Mouse (Mus musculus): ENCODE results near the gene Hspbp1. TPM values are rescaled to one million over a fixed set of nuclear protein-coding genes. Genes with fewer than 3 reads are reported as not detected.

Gene Hspbp1
- polyA plus RNA-seq, 1 experiment from 2014 or later = 87.7 TPM

Other genes with a start within 250 kb of the Hspbp1 start
- gene Rdh13, start 239.4 kb downstream of the Hspbp1 start, polyA plus RNA-seq (2015; fragmentation: Nextera tagmentation; extraction: Ambion mirVana) = 24.4 and 25.3 TPM in 2 replicates
- 13.6 and 17.6 TPM in 2 replicates for gene Eps8l1, start 224.4 kb downstream of the Hspbp1 start, polyA plus RNA-seq (2015; fragmentation: Nextera tagmentation; extraction: Ambion mirVana)
- gene Ppp1r12c, start 183.4 kb downstream of the Hspbp1 start, polyA plus RNA-seq (2015; fragmentation: Nextera tagmentation; extraction: Ambion mirVana) = 52.5 and 57.2 TPM in 2 replicates
- gene Tnnt1, start 168.7 kb downstream of the Hspbp1 start, polyA plus RNA-seq (2015; fragmentation: Nextera tagmentation; extraction: Ambion mirVana) = 290 and 382 TPM in 2 replicates
- 5.1 and 5.9 TPM in 2 replicates for gene Tnni3, start 160.8 kb downstream of the Hspbp1 start, polyA plus RNA-seq (2015; fragmentation: Nextera tagmentation; extraction: Ambion mirVana)
- gene Dnaaf3, start 152.6 kb downstream of the Hspbp1 start, polyA plus RNA-seq (2015; fragmentation: Nextera tagmentation; extraction: Ambion mirVana) = 4.4 and 7.8 TPM in 2 replicates
- gene Syt5, start 137.5 kb downstream of the Hspbp1 start, polyA plus RNA-seq (2015; fragmentation: Nextera tagmentation; extraction: Ambion mirVana) = 9.1 and 10.7 TPM in 2 replicates
- not detected in 2 replicates for gene Ptprh, start 81.0 kb downstream of the Hspbp1 start, polyA plus RNA-seq (2015; fragmentation: Nextera tagmentation; extraction: Ambion mirVana)
- gene Tmem86b, start 53.6 kb downstream of the Hspbp1 start, polyA plus RNA-seq (2015; fragmentation: Nextera tagmentation; extraction: Ambion mirVana) = 1.0 and 1.3 TPM in 2 replicates
- gene Ppp6r1, start 26.0 kb downstream of the Hspbp1 start, polyA plus RNA-seq (2015; fragmentation: Nextera tagmentation; extraction: Ambion mirVana) = 9.8 and 10.3 TPM in 2 replicates
- 1.5 and 2.1 TPM in 2 replicates for gene Brsk1, start 5.5 kb upstream of the Hspbp1 start, polyA plus RNA-seq (2015; fragmentation: Nextera tagmentation; extraction: Ambion mirVana)
- gene Tmem150b, start 40.2 kb upstream of the Hspbp1 start, polyA plus RNA-seq (2015; fragmentation: Nextera tagmentation; extraction: Ambion mirVana) = 0.13 and 0.20 TPM in 2 replicates
- gene Kmt5c, start 55.0 kb upstream of the Hspbp1 start, polyA plus RNA-seq (2015; fragmentation: Nextera tagmentation; extraction: Ambion mirVana) = 57.9 and 58.2 TPM in 2 replicates
- gene Cox6b2, start 68.0 kb upstream of the Hspbp1 start, polyA plus RNA-seq (2015; fragmentation: Nextera tagmentation; extraction: Ambion mirVana) = 49.9 and 64.2 TPM in 2 replicates
- gene Fam71e2, start 86.2 kb upstream of the Hspbp1 start, polyA plus RNA-seq (2015; fragmentation: Nextera tagmentation; extraction: Ambion mirVana) = not detected in 2 replicates
- gene Il11, start 97.8 kb upstream of the Hspbp1 start, polyA plus RNA-seq (2015; fragmentation: Nextera tagmentation; extraction: Ambion mirVana) = 0.36 and 0.37 TPM in 2 replicates
- gene Tmem190, start 97.9 kb upstream of the Hspbp1 start, polyA plus RNA-seq (2015; fragmentation: Nextera tagmentation; extraction: Ambion mirVana) = 0.75 and 1.1 TPM in 2 replicates
- 11.4 and 11.8 TPM in 2 replicates for gene Tmem238, start 104.6 kb upstream of the Hspbp1 start, polyA plus RNA-seq (2015; fragmentation: Nextera tagmentation; extraction: Ambion mirVana)
- 397 and 411 TPM in 2 replicates for gene Rpl28, start 107.8 kb upstream of the Hspbp1 start, polyA plus RNA-seq (2015; fragmentation: Nextera tagmentation; extraction: Ambion mirVana)
- gene Ube2s, start 127.5 kb upstream of the Hspbp1 start, polyA plus RNA-seq (2015; fragmentation: Nextera tagmentation; extraction: Ambion mirVana) = 348 and 351 TPM in 2 replicates
- 0.43 and 0.99 TPM in 2 replicates for gene Shisa7, start 159.6 kb upstream of the Hspbp1 start, polyA plus RNA-seq (2015; fragmentation: Nextera tagmentation; extraction: Ambion mirVana)
- 11.3 and 13.1 TPM in 2 replicates for gene Isoc2b, start 185.2 kb upstream of the Hspbp1 start, polyA plus RNA-seq (2015; fragmentation: Nextera tagmentation; extraction: Ambion mirVana)
- 0.95 and 1.2 TPM in 2 replicates for gene Isoc2a, start 192.1 kb upstream of the Hspbp1 start, polyA plus RNA-seq (2015; fragmentation: Nextera tagmentation; extraction: Ambion mirVana)
- gene Gm36210, start 221.4 kb upstream of the Hspbp1 start, polyA plus RNA-seq (2015; fragmentation: Nextera tagmentation; extraction: Ambion mirVana) = not detected in 2 replicates
- gene Zfp628, start 230.1 kb upstream of the Hspbp1 start, polyA plus RNA-seq (2015; fragmentation: Nextera tagmentation; extraction: Ambion mirVana) = 4.1 and 4.9 TPM in 2 replicates
- 5.1 and 5.5 TPM in 2 replicates for gene Nat14, start 237.0 kb upstream of the Hspbp1 start, polyA plus RNA-seq (2015; fragmentation: Nextera tagmentation; extraction: Ambion mirVana)
- 4.7 and 5.5 TPM in 2 replicates for gene Ssc5d, start 240.7 kb upstream of the Hspbp1 start, polyA plus RNA-seq (2015; fragmentation: Nextera tagmentation; extraction: Ambion mirVana)